Mouse (Mus musculus) neural tube, embryonic 12.5 days (tissue): ENCODE measurements around the gene Epb41. TPM values are rescaled to one million over a fixed set of nuclear protein-coding genes. Genes with fewer than 3 reads are reported as not detected.

ENCODE experiments used
- ATAC-seq: fragments of 200-750 bp; cut with Nextera tagmentation; 2 replicates; pipeline ENCODE4 v1.8.0; 2017; ENCODE audit warnings: low read depth, mild to moderate bottlenecking, moderate TSS enrichment, moderate library complexity; ENCODE audit not compliant: low FRiP score
- H3K27ac ChIP-seq: fragments of 300-500 bp; sonication (generic); 2 replicates; pipeline ENCODE4 v1.5.1; 2016
- H3K27me3 ChIP-seq: fragments of 300-500 bp; sonication (generic); replicated peaks from 2 replicates; pipeline ENCODE4 v1.6.1; 2016; ENCODE audit warnings: mild to moderate bottlenecking
- H3K36me3 ChIP-seq: fragments of 300-500 bp; sonication (generic); 2 replicates; pipeline ENCODE4 v1.6.1; 2016; ENCODE audit warnings: mild to moderate bottlenecking
- H3K4me1 ChIP-seq: fragments of 300-500 bp; sonication (generic); 2 replicates; pipeline ENCODE4 v1.6.1; 2016
- H3K4me2 ChIP-seq: fragments of 300-500 bp; sonication (generic); replicated peaks from 2 replicates; pipeline ENCODE4 v1.6.1; 2016; ENCODE audit warnings: mild to moderate bottlenecking
- H3K4me3 ChIP-seq: fragments of 300-500 bp; sonication (generic); 2 replicates; pipeline ENCODE4 v1.5.1; 2016
- H3K9ac ChIP-seq: fragments of 300-500 bp; sonication (generic); 2 replicates; pipeline ENCODE4 v1.6.1; 2016; ENCODE audit warnings: mild to moderate bottlenecking
- H3K9me3 ChIP-seq: fragments of 300-500 bp; sonication (generic); 2 replicates; pipeline ENCODE4 v1.6.1; 2016; ENCODE audit warnings: mild to moderate bottlenecking
- WGBS: fragments of 180-500 bp; shearing (Covaris S2); methylation state at CpG from one replicate; pipeline ENCODE4 v1.1.7; 2016; 5-methylcytosine and 5-hydroxymethylcytosine counted together
- polyA plus RNA-seq: library from polyadenylated mRNA; unstranded; fragments of >200 nt; fragmentation: Nextera tagmentation; extraction: Ambion mirVana; gene quantifications from 2 replicates; pipeline ENCODE4 v1.2.1, GENCODE M21; 2016

Epb41 gene
- polyA plus RNA-seq, 1 experiment from 2014 or later: 189 TPM

GRCm38 (mm10) chr4:131911521-131911920, 163.6 kb downstream of the Epb41 start:
- no peaks in the 10 kb centered on the region for H3K36me3 ChIP-seq
- H3K4me1 ChIP-seq: peaks cover 47% of the 10 kb centered on the region
- H3K9me3 ChIP-seq: no peaks in the 10 kb centered on the region
- peaks cover 30% of the 10 kb centered on the region for H3K27me3 ChIP-seq
- no peak overlapping the region for H3K4me3 ChIP-seq
- no peak overlapping the region for H3K27ac ChIP-seq
- 48% methylated on average over 4 of the region's 5 CpGs for WGBS
- H3K9ac ChIP-seq: no peak overlapping the region
- ATAC-seq: no peak
- H3K4me2 ChIP-seq: no peak overlapping the region

DNA sequence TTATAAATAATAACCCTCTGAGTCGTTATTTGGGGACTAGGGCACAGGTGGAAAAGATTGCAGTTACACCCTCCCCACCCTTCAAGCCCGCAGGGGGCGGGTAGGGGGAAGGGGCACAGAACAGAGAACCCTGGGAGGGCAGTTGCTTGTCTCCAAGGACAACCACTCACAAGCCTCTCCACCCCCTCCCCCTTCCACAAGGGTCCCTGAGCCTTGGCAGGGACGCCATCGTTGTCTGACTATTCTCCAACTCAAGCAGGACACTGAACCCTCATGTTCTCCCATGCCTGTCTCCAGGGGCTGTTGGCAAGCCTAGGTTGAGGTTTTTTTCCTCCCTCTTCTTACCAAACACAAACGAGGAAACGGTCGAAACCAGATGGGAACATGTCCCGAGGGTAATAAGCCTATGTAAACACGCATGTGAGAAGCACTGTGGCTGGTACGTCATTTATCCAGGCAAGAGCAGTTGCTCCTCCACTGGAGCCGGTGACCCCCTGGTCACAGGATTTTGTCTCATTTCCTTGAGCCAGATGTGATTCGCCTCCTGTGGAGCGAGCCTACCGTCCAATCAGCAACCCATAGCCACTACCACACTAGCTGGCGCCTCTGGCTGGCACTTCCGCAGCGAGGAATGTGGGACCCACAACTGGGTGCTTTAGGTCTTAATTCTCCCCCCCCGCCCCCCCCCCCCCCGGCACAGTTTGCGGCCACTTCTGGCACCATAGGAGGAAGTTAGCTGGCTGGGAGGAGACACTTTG, 164.7 kb downstream of the Epb41 start:
- no peak overlapping the region for H3K27ac ChIP-seq
- peak overlapping the region; percentile 34 for H3K4me2 ChIP-seq
- H3K9me3 ChIP-seq: no peaks in the 10 kb centered on the region
- WGBS: 19% methylated on average over 18 of the region's 21 CpGs
- peak; percentile 56; the same call in 1 of the 2 replicates for ATAC-seq
- H3K36me3 ChIP-seq: 0 out of 2 replicates have a peak, but pooled peaks cover 3% of the 10 kb centered on the region
- peaks cover 36% of the 10 kb centered on the region for H3K4me1 ChIP-seq
- peaks cover 19% of the 10 kb centered on the region for H3K27me3 ChIP-seq
- H3K9ac ChIP-seq: no peak overlapping the region
- no peak overlapping the region for H3K4me3 ChIP-seq

GRCm38 (mm10) chr4:131907912-131908311, 167.2 kb downstream of the Epb41 start:
- Histone ChIP-seq H3K9ac (no peak overlapping the region), H3K27me3 (peaks cover 9% of the 10 kb centered on the region), H3K4me2 (no peak overlapping the region), H3K9me3 (no peaks in the 10 kb centered on the region), H3K4me1 (peaks cover 18% of the 10 kb centered on the region), H3K27ac (no peak overlapping the region), H3K4me3 (no peak overlapping the region), H3K36me3 (peaks cover 13% of the 10 kb centered on the region; the same call in 1 of the 2 replicates)
- no peak for ATAC-seq
- WGBS: 98% methylated on average over 3 of the region's 3 CpGs

DNA sequence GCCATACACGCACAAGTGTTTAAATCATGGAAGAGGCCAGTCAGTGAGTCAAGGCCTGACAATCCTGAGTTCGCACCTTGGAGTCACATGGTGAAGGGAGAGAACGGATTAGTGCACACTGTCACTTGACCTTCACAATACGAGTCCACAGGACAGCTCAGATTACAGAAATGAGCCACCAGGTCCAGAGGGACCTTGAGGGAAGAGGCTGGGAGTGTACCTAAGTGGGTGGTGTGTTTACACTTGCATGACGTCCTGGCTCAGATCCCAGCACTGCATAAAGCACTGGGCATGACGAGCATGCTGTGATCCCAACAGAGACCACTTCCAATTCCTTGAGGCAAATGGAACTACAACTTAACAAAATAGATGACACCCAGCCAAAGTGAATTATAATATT, 168.7 kb downstream of the Epb41 start:
- H3K36me3 ChIP-seq: peaks cover 26% of the 10 kb centered on the region
- no peak overlapping the region for H3K27ac ChIP-seq
- H3K4me3 ChIP-seq: no peak overlapping the region
- whole genome bisulfite sequencing: 77% methylated on average over 6 of the region's 6 CpGs
- H3K4me2 ChIP-seq: no peak overlapping the region
- H3K27me3 ChIP-seq: no peaks in the 10 kb centered on the region
- H3K9ac ChIP-seq: no peak overlapping the region
- ATAC-seq: no peak
- no peaks in the 10 kb centered on the region for H3K9me3 ChIP-seq
- H3K4me1 ChIP-seq: peaks cover 18% of the 10 kb centered on the region

DNA sequence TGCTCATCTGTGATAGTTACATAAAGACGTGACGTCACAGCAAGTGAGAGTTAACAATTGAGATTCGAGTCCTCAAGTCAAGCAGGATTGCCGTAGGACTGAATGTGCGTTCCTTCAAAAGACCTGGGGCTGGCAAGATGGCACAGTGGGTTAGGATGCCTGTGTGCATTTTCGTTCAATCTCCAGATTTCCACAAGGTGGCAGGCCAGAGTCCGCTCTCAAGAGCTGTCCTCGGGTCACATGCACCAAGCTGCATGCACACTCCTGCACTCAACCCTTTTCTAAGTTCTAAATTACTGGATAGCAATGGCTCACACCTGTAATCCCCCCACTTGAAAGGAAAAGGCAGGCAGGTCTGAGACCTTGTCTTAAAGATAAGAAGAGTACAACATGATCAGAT, 170.6 kb downstream of the Epb41 start:
- Histone ChIP-seq H3K9me3 (no peaks in the 10 kb centered on the region), H3K4me1 (0 out of 2 replicates have a peak, but pooled peaks cover 2% of the 10 kb centered on the region), H3K9ac (no peak overlapping the region), H3K4me2 (no peak overlapping the region), H3K36me3 (peaks cover 45% of the 10 kb centered on the region), H3K27ac (no peak overlapping the region), H3K27me3 (no peaks in the 10 kb centered on the region), H3K4me3 (no peak overlapping the region)
- 62% methylated on average over 8 of the region's 8 CpGs for WGBS
- no peak for ATAC-seq

GRCm38 (mm10) chr4:131901090-131901489, 174.0 kb downstream of the Epb41 start:
- Histone ChIP-seq H3K4me3 (no peak overlapping the region), H3K9ac (no peak overlapping the region), H3K9me3 (no peaks in the 10 kb centered on the region), H3K36me3 (peaks cover 67% of the 10 kb centered on the region), H3K27me3 (no peaks in the 10 kb centered on the region), H3K4me1 (no peaks in the 10 kb centered on the region), H3K27ac (no peak overlapping the region), H3K4me2 (no peak overlapping the region)
- WGBS: 94% methylated on average over 15 of the region's 15 CpGs
- no peak for ATAC-seq

DNA sequence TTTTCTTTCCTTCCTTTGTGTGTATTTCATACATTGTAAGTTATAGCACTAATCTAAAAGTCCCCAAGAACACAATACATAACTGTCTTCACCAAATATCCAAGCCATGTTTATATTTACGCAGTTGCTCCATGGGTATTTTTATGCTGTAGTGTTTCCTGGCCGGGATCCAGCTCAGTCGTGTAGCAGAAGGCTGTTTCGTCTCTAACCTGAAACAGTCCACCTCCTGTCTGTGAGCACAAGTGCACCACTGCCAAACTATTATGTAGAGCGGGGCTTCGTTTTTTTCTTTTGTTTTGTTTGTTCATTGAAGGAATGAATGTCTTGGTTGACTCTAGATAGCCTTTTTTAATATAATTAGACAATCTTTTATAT, 176.0 kb downstream of the Epb41 start:
- 94% methylated on average over 6 of the region's 6 CpGs for WGBS
- no peak for ATAC-seq

GRCm38 (mm10) chr4:131898503-131899179, 176.5 kb downstream of the Epb41 start:
- no peaks in the 10 kb centered on the region for H3K9me3 ChIP-seq
- H3K4me1 ChIP-seq: no peaks in the 10 kb centered on the region
- no peak for ATAC-seq
- H3K4me2 ChIP-seq: no peak overlapping the region
- H3K36me3 ChIP-seq: peaks cover 75% of the 10 kb centered on the region
- H3K27ac ChIP-seq: no peak overlapping the region
- 87% methylated on average over 12 of the region's 12 CpGs for WGBS
- H3K27me3 ChIP-seq: no peaks in the 10 kb centered on the region
- no peak overlapping the region for H3K4me3 ChIP-seq
- H3K9ac ChIP-seq: no peak overlapping the region

More for the DNA sequence above, 176.0 kb downstream of the Epb41 start:
- H3K4me1 ChIP-seq: no peaks in the 10 kb centered on the region
- no peak overlapping the region for H3K27ac ChIP-seq
- no peaks in the 10 kb centered on the region for H3K9me3 ChIP-seq
- no peak overlapping the region for H3K4me3 ChIP-seq
- no peak overlapping the region for H3K4me2 ChIP-seq
- H3K27me3 ChIP-seq: no peaks in the 10 kb centered on the region
- peaks cover 74% of the 10 kb centered on the region for H3K36me3 ChIP-seq
- no peak overlapping the region for H3K9ac ChIP-seq

- H3K36me3 ChIP-seq: peaks cover 82% of the 10 kb centered on the region
- WGBS: 97% methylated on average over 8 of the region's 8 CpGs
Observed at GRCm38 (mm10) chr4:131897787-131898186, 177.3 kb downstream of the Epb41 start.

GRCm38 (mm10) chr4:131897109-131897508, 178.0 kb downstream of the Epb41 start:
- Histone ChIP-seq H3K9ac (no peak overlapping the region), H3K9me3 (no peaks in the 10 kb centered on the region), H3K4me2 (no peak overlapping the region), H3K4me3 (no peak overlapping the region), H3K27ac (no peak overlapping the region), H3K27me3 (no peaks in the 10 kb centered on the region), H3K4me1 (no peaks in the 10 kb centered on the region), H3K36me3 (peaks cover 83% of the 10 kb centered on the region)
- 96% methylated on average over 5 of the region's 5 CpGs for WGBS
- no peak for ATAC-seq

More at GRCm38 (mm10) chr4:131897787-131898186, 177.3 kb downstream of the Epb41 start:
- Histone ChIP-seq H3K9ac (no peak overlapping the region), H3K27me3 (no peaks in the 10 kb centered on the region), H3K9me3 (no peaks in the 10 kb centered on the region), H3K4me3 (no peak overlapping the region), H3K27ac (no peak overlapping the region), H3K4me2 (no peak overlapping the region), H3K4me1 (no peaks in the 10 kb centered on the region)
- no peak for ATAC-seq

GRCm38 (mm10) chr4:131890692-131891091, 184.4 kb downstream of the Epb41 start:
- Histone ChIP-seq H3K4me2 (no peak overlapping the region), H3K4me3 (no peak overlapping the region), H3K27ac (no peak overlapping the region), H3K36me3 (peaks cover 52% of the 10 kb centered on the region), H3K9ac (no peak overlapping the region), H3K4me1 (no peaks in the 10 kb centered on the region), H3K9me3 (no peaks in the 10 kb centered on the region), H3K27me3 (no peaks in the 10 kb centered on the region)
- ATAC-seq: no peak
- 91% methylated on average over 3 of the region's 3 CpGs for WGBS

- 88% methylated on average over 1 of the region's 1 CpGs for WGBS
- H3K27me3 ChIP-seq: no peaks in the 10 kb centered on the region
- no peaks in the 10 kb centered on the region for H3K9me3 ChIP-seq
- H3K4me1 ChIP-seq: no peaks in the 10 kb centered on the region; the same call in 1 of the 2 replicates
- H3K9ac ChIP-seq: no peak overlapping the region
- no peak overlapping the region for H3K4me3 ChIP-seq
- peaks cover 40% of the 10 kb centered on the region for H3K36me3 ChIP-seq
- H3K4me2 ChIP-seq: no peak overlapping the region
- ATAC-seq: no peak
- no peak overlapping the region for H3K27ac ChIP-seq
Observed at GRCm38 (mm10) chr4:131888564-131888963, 186.6 kb downstream of the Epb41 start.
